Mouse (Mus musculus): ENCODE measurements around the gene Tbk1. TPM values are rescaled to one million over a fixed set of nuclear protein-coding genes. Genes with fewer than 3 reads are reported as not detected.

Gene Tbk1
- polyA plus RNA-seq, 2 experiments = 13.6 to 17.1 TPM

DNA sequence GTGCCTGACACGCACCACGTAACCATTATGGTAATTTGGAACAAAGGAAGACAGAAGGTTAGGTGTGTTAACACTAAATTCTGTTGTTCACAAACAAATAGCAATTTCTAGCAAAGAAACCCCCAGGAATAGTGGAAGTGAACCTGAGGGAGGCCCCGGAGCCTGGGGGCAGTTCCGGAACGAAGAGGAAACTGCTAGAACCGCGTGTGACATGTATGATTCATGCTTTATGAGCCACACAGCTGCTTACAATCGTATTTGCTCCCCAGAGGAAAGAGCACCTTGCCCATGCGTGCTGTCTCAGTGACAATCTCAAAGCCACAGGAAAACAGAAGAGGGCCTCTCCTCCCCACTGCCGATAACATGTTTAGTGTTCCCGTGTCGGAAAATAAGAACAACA lies 3.6 kb downstream of the Tbk1 start:
- no peak for DNase-seq (ENCODE audit: low read depth in 3 of 3, low spot score in 3 of 3)

DNA sequence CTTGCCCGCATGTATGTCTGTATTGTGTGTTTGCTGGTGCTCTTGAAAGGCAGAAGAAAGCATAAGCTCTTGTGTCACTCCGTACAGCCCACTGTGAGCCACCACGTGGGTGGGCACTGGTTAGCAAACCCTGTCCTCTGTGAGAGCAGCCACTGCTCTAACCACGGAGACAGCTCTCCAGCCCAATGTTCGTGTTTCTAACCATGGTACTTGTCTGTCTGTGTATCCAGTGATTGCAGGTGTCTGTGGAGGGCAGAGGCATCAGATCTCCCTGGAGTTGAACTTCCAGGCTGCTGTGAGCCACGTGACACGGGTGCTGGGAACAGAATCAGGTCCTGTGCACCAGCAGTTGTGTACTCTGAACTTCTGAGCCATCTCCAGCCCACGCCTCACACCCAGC lies 4.3 kb downstream of the Tbk1 start:
- Histone ChIP-seq H3K4me1 (replicated peaks; ENCODE audit: control insufficient read depth in 2 of 2, insufficient read depth in 2 of 2, low read length in 1 of 2) (peaks cover 8 to 9% of the 10 kb centered on the region in 2 experiments), H3K9me3 (ENCODE audit: control insufficient read depth, low read length) (no peaks in the 10 kb centered on the region), H3K9ac (replicated peaks) (no peak overlapping the region), H3K36me3 (replicated peaks; ENCODE audit: control insufficient read depth, insufficient read depth, low read depth) (peaks cover 33% of the 10 kb centered on the region), H3K27me3 (ENCODE audit: control insufficient read depth, insufficient read depth, low read length) (no peaks in the 10 kb centered on the region), H3K4me2 (ENCODE audit: low read depth) (no peak overlapping the region), H3K4me3 (ENCODE audit: insufficient read depth in 1 of 2, low read depth in 2 of 2, low read length in 2 of 2) (no peak overlapping the region), H3K27ac (no peak overlapping the region)
- WGBS (ENCODE audit: insufficient replicate concordance) = 85% methylated on average over 8 of the region's 8 CpGs
- DNase-seq (ENCODE audit: low read depth in 3 of 3, low spot score in 3 of 3) (no peak), ATAC-seq (ENCODE audit: insufficient read depth) (no peak)
- TF ChIP-seq EP300 (IDR thresholded peaks at IDR 0.05; ENCODE audit: low read depth) = no peak

More for the DNA sequence above, 3.6 kb downstream of the Tbk1 start:
- no peak overlapping the region for H3K4me2 ChIP-seq (ENCODE audit: low read depth)
- H3K27ac ChIP-seq = no peak overlapping the region
- no peak overlapping the region for H3K9ac ChIP-seq (replicated peaks)
- no peaks in the 10 kb centered on the region for H3K27me3 ChIP-seq (ENCODE audit: control insufficient read depth, insufficient read depth, low read length)
- peaks cover 9 to 12% of the 10 kb centered on the region in 2 experiments for H3K4me1 ChIP-seq (replicated peaks; ENCODE audit: control insufficient read depth in 2 of 2, insufficient read depth in 2 of 2, low read length in 1 of 2)
- 77% methylated on average over 12 of the region's 12 CpGs for WGBS (ENCODE audit: insufficient replicate concordance)
- H3K4me3 ChIP-seq (ENCODE audit: insufficient read depth in 1 of 2, low read depth in 2 of 2, low read length in 2 of 2) = no peak overlapping the region
- no peak for TF ChIP-seq CTCF (IDR thresholded peaks at IDR 0.05; ENCODE audit: low read depth)
- TF ChIP-seq EP300 (IDR thresholded peaks at IDR 0.05; ENCODE audit: low read depth) = no peak
- peaks cover 27% of the 10 kb centered on the region for H3K36me3 ChIP-seq (replicated peaks; ENCODE audit: control insufficient read depth, insufficient read depth, low read depth)
- ATAC-seq (ENCODE audit: insufficient read depth) = no peak
- H3K9me3 ChIP-seq (ENCODE audit: control insufficient read depth, low read length) = no peaks in the 10 kb centered on the region

DNA sequence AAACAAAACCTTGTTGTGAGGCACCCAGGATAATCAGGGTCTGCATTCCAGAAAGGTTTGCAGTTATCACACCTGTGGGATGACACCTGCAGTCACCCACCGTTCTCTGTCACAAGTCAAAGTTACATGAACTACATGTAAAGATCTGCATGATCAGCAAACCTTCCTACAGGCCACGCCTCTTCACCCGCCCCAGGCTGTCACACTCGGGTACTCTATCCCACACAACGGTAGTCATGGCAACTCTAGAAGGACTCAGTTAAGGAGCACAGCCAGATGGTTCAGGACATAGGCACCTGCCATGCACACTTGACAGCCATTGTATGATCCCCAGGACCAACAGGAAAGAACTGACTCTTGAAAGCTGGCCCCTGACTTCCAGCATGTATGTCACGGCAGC lies 5.2 kb downstream of the Tbk1 start:
- no peak overlapping the region for H3K9ac ChIP-seq (replicated peaks)
- H3K27ac ChIP-seq = no peak overlapping the region
- H3K4me3 ChIP-seq (ENCODE audit: insufficient read depth in 1 of 2, low read depth in 2 of 2, low read length in 2 of 2) = no peak overlapping the region
- ATAC-seq (ENCODE audit: insufficient read depth) (no peak), DNase-seq (ENCODE audit: low read depth in 3 of 3, low spot score in 3 of 3) (no peak)
- no peaks in the 10 kb centered on the region for H3K9me3 ChIP-seq (ENCODE audit: control insufficient read depth, low read length)
- no peak overlapping the region for H3K4me2 ChIP-seq (ENCODE audit: low read depth)
- H3K27me3 ChIP-seq (ENCODE audit: control insufficient read depth, insufficient read depth, low read length) = no peaks in the 10 kb centered on the region
- H3K36me3 ChIP-seq (replicated peaks; ENCODE audit: control insufficient read depth, insufficient read depth, low read depth) = peaks cover 33% of the 10 kb centered on the region
- TF ChIP-seq CTCF (IDR thresholded peaks at IDR 0.05; ENCODE audit: low read depth) = no peak
- no peak for TF ChIP-seq EP300 (IDR thresholded peaks at IDR 0.05; ENCODE audit: low read depth)
- H3K4me1 ChIP-seq (replicated peaks; ENCODE audit: control insufficient read depth in 2 of 2, insufficient read depth in 2 of 2, low read length in 1 of 2) = peaks cover 8 to 9% of the 10 kb centered on the region in 2 experiments
- WGBS (ENCODE audit: insufficient replicate concordance) = 78% methylated on average over 6 of the region's 6 CpGs

DNA sequence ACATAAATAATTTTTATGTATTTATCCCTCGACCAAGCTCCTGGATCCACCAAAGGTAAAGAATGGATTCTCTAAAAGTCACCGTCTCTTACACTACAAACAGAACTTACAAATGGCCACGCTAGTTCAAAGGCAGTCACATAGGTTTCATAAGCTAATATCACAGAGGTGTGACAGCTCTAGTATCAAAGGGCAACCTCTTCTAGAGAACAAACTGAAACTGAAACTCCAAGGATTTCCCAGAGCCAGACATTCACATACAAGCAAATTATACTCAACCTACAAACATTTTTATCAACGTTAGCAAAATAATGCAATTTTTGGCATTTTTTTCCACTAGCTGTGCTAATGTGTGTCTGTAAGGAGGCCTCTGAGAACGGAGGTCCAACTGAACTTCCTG lies 6.2 kb downstream of the Tbk1 start:
- no peak for ATAC-seq (ENCODE audit: insufficient read depth)

DNA sequence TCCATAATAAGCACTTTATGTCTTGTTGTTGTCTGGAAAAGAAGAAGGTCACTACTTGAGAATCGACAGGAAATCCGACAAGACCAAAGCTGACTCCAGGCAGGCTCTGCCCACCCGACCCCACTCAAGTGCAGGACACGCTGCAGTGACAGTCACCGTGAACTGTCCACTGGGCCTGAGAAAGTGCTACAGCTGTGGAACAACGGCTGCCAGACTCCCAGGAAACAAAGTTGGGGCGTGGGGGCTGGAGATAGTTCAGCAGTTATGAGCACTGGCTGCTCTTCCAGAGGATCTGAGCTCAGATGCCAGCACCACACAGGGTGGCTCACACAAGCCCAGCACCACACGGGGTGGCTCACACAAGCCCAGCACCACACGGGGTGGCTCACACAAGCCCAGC lies 10.2 kb downstream of the Tbk1 start:
- ATAC-seq (ENCODE audit: insufficient read depth) = no peak
- no peaks in the 10 kb centered on the region for H3K27me3 ChIP-seq (ENCODE audit: control insufficient read depth, insufficient read depth, low read length)
- no peak overlapping the region for H3K4me2 ChIP-seq (ENCODE audit: low read depth)
- no peak for DNase-seq (ENCODE audit: low read depth in 3 of 3, low spot score in 3 of 3)
- H3K4me3 ChIP-seq (ENCODE audit: insufficient read depth in 1 of 2, low read depth in 2 of 2, low read length in 2 of 2) = no peak overlapping the region
- WGBS (ENCODE audit: insufficient replicate concordance) = 74% methylated on average over 9 of the region's 9 CpGs
- peaks cover 38% of the 10 kb centered on the region for H3K36me3 ChIP-seq (replicated peaks; ENCODE audit: control insufficient read depth, insufficient read depth, low read depth)
- TF ChIP-seq CTCF (IDR thresholded peaks at IDR 0.05; ENCODE audit: low read depth) (no peak), EP300 (IDR thresholded peaks at IDR 0.05; ENCODE audit: low read depth) (no peak)
- no peak overlapping the region for H3K9ac ChIP-seq (replicated peaks)
- H3K9me3 ChIP-seq (ENCODE audit: control insufficient read depth, low read length) = no peaks in the 10 kb centered on the region
- no peaks in the 10 kb centered on the region for H3K4me1 ChIP-seq (replicated peaks; ENCODE audit: control insufficient read depth in 2 of 2, insufficient read depth in 2 of 2, low read length in 1 of 2)
- no peak overlapping the region for H3K27ac ChIP-seq

More for the DNA sequence above, 6.2 kb downstream of the Tbk1 start:
- Histone ChIP-seq H3K27ac (no peak overlapping the region), H3K27me3 (ENCODE audit: control insufficient read depth, insufficient read depth, low read length) (no peaks in the 10 kb centered on the region), H3K9me3 (ENCODE audit: control insufficient read depth, low read length) (no peaks in the 10 kb centered on the region), H3K4me1 (replicated peaks; ENCODE audit: control insufficient read depth in 2 of 2, insufficient read depth in 2 of 2, low read length in 1 of 2) (peaks cover 3 to 4% of the 10 kb centered on the region in 2 experiments), H3K4me3 (ENCODE audit: insufficient read depth in 1 of 2, low read depth in 2 of 2, low read length in 2 of 2) (no peak overlapping the region), H3K36me3 (replicated peaks; ENCODE audit: control insufficient read depth, insufficient read depth, low read depth) (peaks cover 37% of the 10 kb centered on the region), H3K9ac (replicated peaks) (no peak overlapping the region), H3K4me2 (ENCODE audit: low read depth) (no peak overlapping the region)
- WGBS (ENCODE audit: insufficient replicate concordance) = 91% methylated on average over 5 of the region's 5 CpGs
- DNase-seq (ENCODE audit: low read depth in 3 of 3, low spot score in 3 of 3) = no peak
- TF ChIP-seq CTCF (IDR thresholded peaks at IDR 0.05; ENCODE audit: low read depth) = no peak
- TF ChIP-seq EP300 (IDR thresholded peaks at IDR 0.05; ENCODE audit: low read depth) = no peak
